Mouse (Mus musculus) lung, adult 2 months (tissue): Measurements from ENCODE around the gene Fmo4. TPM values are rescaled to one million over a fixed set of nuclear protein-coding genes. Genes with fewer than 3 reads are reported as not detected.

Experiments used
- DNase-seq: peaks from one replicate; pipeline ENCODE4 v3.0.0; 2022
- H3K4me1 ChIP-seq: fragments of 200-500 bp; 2 replicates; pipeline ENCODE4 v1.6.1; 2011; ENCODE audit warnings: low read length; ENCODE audit not compliant: control insufficient read depth, insufficient read depth
- H3K4me3 ChIP-seq: fragments of 200-500 bp; replicated peaks from 2 replicates; pipeline ENCODE3; 2011; ENCODE audit warnings: low read depth, mild to moderate bottlenecking, control low read depth, low read length; ENCODE audit errors: extremely low read depth
- CTCF ChIP-seq: fragments of 200-500 bp; IDR thresholded peaks from 2 replicates; pipeline ENCODE4 v1.5.1; 2011; ENCODE audit warnings: mild to moderate bottlenecking, low read length, control low read depth; ENCODE audit not compliant: insufficient read depth
- POLR2A ChIP-seq: fragments of 200-500 bp; IDR thresholded peaks from 2 replicates; pipeline ENCODE4 v1.6.1; 2011; ENCODE audit warnings: low read depth, mild to moderate bottlenecking, control low read depth, low read length, borderline replicate concordance; ENCODE audit errors: extremely low read depth
- WGBS: fragments of 180-500 bp; shearing (Covaris S2); methylation state at CpG from one replicate; pipeline ENCODE4 v1.1.7; 2018; 5-methylcytosine and 5-hydroxymethylcytosine counted together
- polyA plus RNA-seq: library from polyadenylated mRNA; depleted of rRNA; stranded (reverse); fragments of >200 nt; gene quantifications from 2 replicates; pipeline ENCODE4 v1.2.3, GENCODE M21; 2012

Fmo4 gene
- polyA plus RNA-seq, 1 experiment: 2.4 TPM

- no peaks in the 10 kb centered on the region; the same call in none of the 2 replicates for H3K4me1 ChIP-seq
- TF ChIP-seq CTCF: no peak
- TF ChIP-seq POLR2A: no peak
- WGBS: 90% methylated on average over 6 of the region's 6 CpGs
- H3K4me3 ChIP-seq: no peak overlapping the region
- DNase-seq: no peak
These were observed 25.2 kb upstream of the Fmo4 start for GRCm38 (mm10) chr1:162838976-162839375.

GRCm38 (mm10) chr1:162834342-162834741, 20.6 kb upstream of the Fmo4 start:
- DNase-seq: no peak
- TF ChIP-seq POLR2A (no peak), CTCF (no peak)
- WGBS: 53% methylated on average over 5 of the region's 5 CpGs
- no peak overlapping the region for H3K4me3 ChIP-seq
- H3K4me1 ChIP-seq: no peaks in the 10 kb centered on the region; the same call in none of the 2 replicates

GRCm38 (mm10) chr1:162832574-162832953, 18.8 kb upstream of the Fmo4 start:
- TF ChIP-seq POLR2A (no peak), CTCF (no peak)
- Histone ChIP-seq H3K4me3 (no peak overlapping the region), H3K4me1 (no peaks in the 10 kb centered on the region; the same call in none of the 2 replicates)
- WGBS: 77% methylated on average over 5 of the region's 5 CpGs
- DNase-seq: no peak

GRCm38 (mm10) chr1:162831838-162832573, 18.2 kb upstream of the Fmo4 start:
- no peak for DNase-seq
- 51% methylated on average over 5 of the region's 5 CpGs for WGBS
- Histone ChIP-seq H3K4me3 (no peak overlapping the region), H3K4me1 (no peaks in the 10 kb centered on the region; the same call in none of the 2 replicates)
- no peak for TF ChIP-seq CTCF
- TF ChIP-seq POLR2A: no peak

GRCm38 (mm10) chr1:162819280-162819679, 5.5 kb upstream of the Fmo4 start:
- no peak for DNase-seq
- Histone ChIP-seq H3K4me1 (no peaks in the 10 kb centered on the region; the same call in 1 of the 2 replicates), H3K4me3 (no peak overlapping the region)
- 83% methylated on average over 5 of the region's 5 CpGs for WGBS
- TF ChIP-seq POLR2A (no peak), CTCF (no peak)

DNA sequence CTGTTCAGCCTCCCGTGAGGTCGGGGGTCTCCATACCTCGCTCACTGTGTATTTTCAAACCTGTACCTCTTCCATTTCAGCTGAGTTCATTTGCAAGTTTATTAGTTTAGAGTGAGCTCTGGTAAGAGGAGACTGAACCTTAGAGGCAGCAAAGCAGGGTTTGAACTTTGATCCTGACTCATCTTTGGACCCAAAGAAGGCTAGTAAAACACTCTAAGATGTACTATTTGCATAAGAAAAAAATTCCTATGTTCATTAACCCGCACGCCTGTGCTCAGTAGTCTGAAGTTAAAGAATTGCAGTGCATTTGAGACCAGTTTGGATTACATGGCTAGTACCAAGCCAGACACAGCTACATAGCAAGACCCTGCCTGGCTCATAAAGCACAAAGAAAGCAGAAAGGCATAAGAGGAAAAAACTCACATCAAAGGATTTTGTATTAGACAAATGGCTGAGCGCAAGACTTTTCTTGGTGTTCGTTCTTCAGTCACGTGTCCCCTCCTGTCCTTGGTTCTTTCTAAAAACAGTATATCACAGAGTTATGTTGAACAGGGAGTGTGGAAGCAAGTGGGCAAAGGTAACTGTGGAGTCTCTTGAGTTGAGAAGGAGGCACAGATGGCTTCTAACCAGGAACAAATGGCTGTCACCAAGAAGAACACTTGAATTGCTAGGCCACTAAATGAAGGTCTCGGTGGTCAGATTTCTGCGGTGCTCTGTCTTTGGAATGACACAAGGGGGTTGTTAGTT, 1.8 kb upstream of the Fmo4 start:
- Histone ChIP-seq H3K4me3 (no peak overlapping the region), H3K4me1 (no peaks in the 10 kb centered on the region; the same call in 1 of the 2 replicates)
- 84% methylated on average over 10 of the region's 10 CpGs for WGBS
- DNase-seq: no peak
- TF ChIP-seq POLR2A (no peak), CTCF (no peak)

DNA sequence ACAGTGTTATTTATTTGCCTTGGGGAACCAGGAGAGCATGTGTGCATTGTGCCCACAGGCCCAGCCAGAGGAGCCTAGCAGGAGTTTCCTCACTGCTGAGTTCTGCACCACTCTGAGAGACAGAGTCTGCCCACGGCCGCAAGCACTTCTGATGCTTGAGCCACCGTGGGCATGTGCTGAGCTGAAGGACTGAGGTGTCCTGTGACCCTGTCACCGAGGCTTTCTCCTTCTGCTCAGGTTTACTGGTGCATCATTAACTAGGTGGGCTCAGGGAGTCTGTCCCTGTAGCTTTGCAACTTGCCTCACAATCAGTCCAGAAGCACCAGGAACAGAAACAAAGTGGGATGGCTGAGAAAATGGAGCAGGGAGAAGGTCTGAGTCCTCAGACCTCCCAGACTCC, 1.2 kb upstream of the Fmo4 start:
- DNase-seq: no peak

DNA sequence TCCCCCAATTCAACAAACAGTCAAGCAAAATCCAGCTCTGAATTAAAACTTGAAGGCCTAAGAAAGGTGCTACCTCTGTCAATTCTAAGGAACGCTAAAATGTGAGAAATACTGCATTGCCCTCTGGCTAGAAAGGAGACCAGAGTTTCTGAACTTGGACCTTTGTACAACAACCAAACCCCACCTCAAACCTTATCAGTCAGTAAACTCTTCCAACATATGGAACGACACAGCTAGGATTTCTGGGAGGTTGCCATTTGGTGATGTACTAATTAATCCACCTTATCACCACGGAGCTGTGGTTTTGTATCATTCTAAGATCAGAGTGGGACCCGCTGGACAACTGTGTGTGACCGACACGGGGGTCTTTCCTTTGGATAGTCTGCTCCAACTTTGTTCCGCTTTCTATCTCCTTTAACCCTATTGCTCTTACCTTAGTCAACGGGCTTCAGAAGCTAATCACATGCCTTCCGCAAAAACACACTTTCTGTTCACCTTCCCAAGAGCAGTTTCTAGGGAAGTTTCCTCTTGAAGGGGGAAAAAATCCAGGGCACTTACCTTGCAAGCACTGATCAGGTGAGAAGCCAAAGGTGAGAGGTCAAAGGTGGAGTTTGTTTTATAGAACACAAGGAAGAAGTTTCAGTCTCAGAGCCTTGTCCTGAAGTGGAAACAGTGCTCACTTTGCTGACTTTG, 483 bp downstream of the Fmo4 start:
- no peak for DNase-seq
- 77% methylated on average over 9 of the region's 9 CpGs for WGBS
- no peaks in the 10 kb centered on the region; the same call in 1 of the 2 replicates for H3K4me1 ChIP-seq

More for the DNA sequence above, 1.2 kb upstream of the Fmo4 start:
- TF ChIP-seq CTCF: no peak
- no peak for TF ChIP-seq POLR2A
- 63% methylated on average over 4 of the region's 4 CpGs for WGBS
- Histone ChIP-seq H3K4me3 (no peak overlapping the region), H3K4me1 (no peaks in the 10 kb centered on the region; the same call in 1 of the 2 replicates)

DNA sequence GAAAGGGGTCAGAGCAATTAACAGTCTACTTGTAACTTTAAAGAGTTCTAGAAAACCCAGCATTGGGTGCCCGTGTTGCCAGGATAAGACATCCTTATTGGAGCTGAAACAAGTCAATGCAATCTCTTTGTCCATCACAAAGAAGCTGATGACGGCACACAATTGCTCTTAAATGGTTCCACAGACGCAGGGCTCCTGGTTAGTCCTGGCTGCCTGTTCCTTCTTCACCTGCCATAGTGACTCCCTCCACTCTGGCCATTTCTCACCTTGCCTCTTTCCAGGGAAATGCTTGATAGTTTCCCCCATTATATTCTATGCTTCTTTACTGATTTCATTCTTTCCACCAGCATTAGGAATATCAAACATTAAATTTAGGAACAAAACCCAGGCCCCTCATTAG, 5.2 kb downstream of the Fmo4 start:
- WGBS: 92% methylated on average over 3 of the region's 3 CpGs
- DNase-seq: no peak
- no peak for TF ChIP-seq CTCF
- TF ChIP-seq POLR2A: no peak
- no peaks in the 10 kb centered on the region for H3K4me1 ChIP-seq
- no peak overlapping the region for H3K4me3 ChIP-seq

More for the DNA sequence above, 483 bp downstream of the Fmo4 start:
- H3K4me3 ChIP-seq: peak overlapping the region; percentile 25
- TF ChIP-seq CTCF: no peak
- no peak for TF ChIP-seq POLR2A

- Histone ChIP-seq H3K4me3 (no peak overlapping the region), H3K4me1 (no peaks in the 10 kb centered on the region)
- WGBS: 86% methylated on average over 5 of the region's 5 CpGs
- no peak for TF ChIP-seq POLR2A
- TF ChIP-seq CTCF: no peak
- DNase-seq: no peak
These were observed 6.3 kb downstream of the Fmo4 start for GRCm38 (mm10) chr1:162807441-162807840.
